Mouse (Mus musculus): ENCODE data around the gene Pfkp. TPM values are rescaled to one million over a fixed set of nuclear protein-coding genes. Genes with fewer than 3 reads are reported as not detected.

The Pfkp gene
- polyA plus RNA-seq, 1 experiment from 2014 or later: 16.7 TPM

DNA sequence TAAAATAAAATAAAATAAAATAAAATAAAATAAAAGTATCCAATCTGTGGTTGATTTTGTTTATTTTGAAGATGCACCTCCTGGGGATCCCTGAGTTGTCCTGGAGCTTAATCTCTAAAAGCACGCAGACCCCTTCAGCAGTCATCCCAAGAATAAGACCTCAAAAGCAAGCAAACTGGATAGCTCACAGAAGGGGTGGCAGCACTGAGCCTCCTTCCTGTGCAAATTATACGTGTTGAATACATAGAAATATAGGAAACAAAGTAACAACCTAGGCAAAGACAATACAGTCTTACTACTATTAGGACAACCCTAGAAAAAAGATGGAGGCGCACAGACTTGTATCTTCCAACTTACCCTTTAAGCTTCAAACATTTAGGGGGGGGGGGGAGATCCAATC, 965 bp upstream of the Pfkp start:
- no peak for ATAC-seq (ENCODE audit: low FRiP score, low TSS enrichment)

GRCm38 (mm10) chr13:6647992-6648668, 447 bp downstream of the Pfkp start:
- H3K27ac ChIP-seq (ENCODE audit: low read depth, low read length): no peak overlapping the region
- ATAC-seq (ENCODE audit: low FRiP score, low TSS enrichment): peak; percentile 10
- under 1% methylated on average over 28 of the region's 28 CpGs for WGBS
- 0 out of 2 replicates have a peak, but pooled peaks cover 2% of the 10 kb centered on the region for H3K27me3 ChIP-seq (ENCODE audit: control insufficient read depth, insufficient read depth, low read length)
- peak overlapping the region; percentile 60 for H3K4me3 ChIP-seq (ENCODE audit: low read length)
- no peaks in the 10 kb centered on the region for H3K36me3 ChIP-seq (ENCODE audit: control insufficient read depth, insufficient read depth, low read length)
- H3K9ac ChIP-seq (ENCODE audit: low read depth, low read length): peak overlapping the region; percentile 49
- no peaks in the 10 kb centered on the region for H3K4me1 ChIP-seq (ENCODE audit: control insufficient read depth, insufficient read depth, low read length)
- H3K9me3 ChIP-seq (ENCODE audit: control insufficient read depth, low read length): no peaks in the 10 kb centered on the region
- peak overlapping the region; percentile 83 for H3K4me2 ChIP-seq (replicated peaks; ENCODE audit: low read depth, low read length)

More for the DNA sequence above, 965 bp upstream of the Pfkp start:
- Histone ChIP-seq H3K36me3 (ENCODE audit: control insufficient read depth, insufficient read depth, low read length) (no peaks in the 10 kb centered on the region), H3K9ac (ENCODE audit: low read depth, low read length) (no peak overlapping the region), H3K4me1 (ENCODE audit: control insufficient read depth, insufficient read depth, low read length) (no peaks in the 10 kb centered on the region), H3K27me3 (ENCODE audit: control insufficient read depth, insufficient read depth, low read length) (0 out of 2 replicates have a peak, but pooled peaks cover 2% of the 10 kb centered on the region), H3K27ac (ENCODE audit: low read depth, low read length) (no peak overlapping the region), H3K4me3 (ENCODE audit: low read length) (no peak overlapping the region), H3K4me2 (replicated peaks; ENCODE audit: low read depth, low read length) (no peak overlapping the region), H3K9me3 (ENCODE audit: control insufficient read depth, low read length) (no peaks in the 10 kb centered on the region)
- 69% methylated on average over 3 of the region's 3 CpGs for WGBS

DNA sequence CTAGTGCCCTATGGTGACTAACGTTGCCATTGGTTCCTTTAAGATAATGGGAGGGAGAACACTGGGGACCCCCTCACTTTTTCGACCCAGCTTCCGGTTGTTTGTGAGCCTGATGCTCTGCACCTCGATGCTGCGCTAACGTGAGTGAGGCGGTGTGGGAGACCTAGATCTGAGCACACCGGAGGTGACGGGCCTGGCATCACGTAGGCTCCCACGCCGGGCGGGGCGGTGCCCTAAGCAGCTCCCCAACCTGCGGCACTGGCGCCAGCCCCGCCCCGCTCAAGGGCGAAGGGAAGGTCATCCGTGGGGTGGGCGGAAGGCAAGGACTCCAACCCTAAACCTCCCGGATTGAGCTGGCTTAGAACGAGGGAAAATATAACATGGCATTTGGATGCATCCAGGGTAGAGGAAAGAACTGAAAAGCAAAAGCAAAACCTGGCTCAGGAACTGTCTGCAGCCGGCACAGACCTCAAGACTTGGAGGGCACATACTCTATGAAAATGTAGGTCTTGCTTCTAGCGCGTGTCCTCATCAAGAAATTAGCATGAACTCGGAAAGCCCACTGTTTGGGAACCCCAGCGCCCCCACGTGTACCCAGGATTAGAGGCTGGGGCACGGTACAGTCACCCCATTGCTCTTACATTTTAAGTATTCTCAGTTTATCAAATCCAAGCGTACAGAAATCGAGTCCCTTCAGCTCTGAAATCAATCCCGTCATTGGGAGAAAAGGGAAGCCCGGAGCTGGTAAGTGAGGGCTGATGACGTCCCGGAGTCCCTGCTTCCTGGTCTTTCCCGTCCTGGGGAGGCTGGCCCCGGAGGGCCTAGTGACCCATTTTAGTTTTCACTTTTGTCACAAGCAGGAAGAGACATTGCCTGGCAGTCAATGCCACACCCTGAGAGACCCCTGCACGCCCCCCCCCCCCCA, 1.2 kb downstream of the Pfkp start:
- Histone ChIP-seq H3K4me1 (ENCODE audit: control insufficient read depth, insufficient read depth, low read length) (no peaks in the 10 kb centered on the region), H3K4me3 (ENCODE audit: low read length) (peak overlapping the region; percentile 60), H3K4me2 (replicated peaks; ENCODE audit: low read depth, low read length) (peak overlapping the region; percentile 83), H3K27me3 (ENCODE audit: control insufficient read depth, insufficient read depth, low read length) (0 out of 2 replicates have a peak, but pooled peaks cover 2% of the 10 kb centered on the region), H3K36me3 (ENCODE audit: control insufficient read depth, insufficient read depth, low read length) (no peaks in the 10 kb centered on the region), H3K9me3 (ENCODE audit: control insufficient read depth, low read length) (no peaks in the 10 kb centered on the region), H3K27ac (ENCODE audit: low read depth, low read length) (no peak overlapping the region), H3K9ac (ENCODE audit: low read depth, low read length) (peak overlapping the region; percentile 49)
- WGBS: under 1% methylated on average over 39 of the region's 39 CpGs
- peak; percentile 30 for ATAC-seq (ENCODE audit: low FRiP score, low TSS enrichment)

GRCm38 (mm10) chr13:6646674-6647066, 1.9 kb downstream of the Pfkp start:
- peak overlapping the region; percentile 49; the same call in 1 of the 2 replicates for H3K9ac ChIP-seq (ENCODE audit: low read depth, low read length)
- H3K27ac ChIP-seq (ENCODE audit: low read depth, low read length): no peak overlapping the region
- no peaks in the 10 kb centered on the region for H3K9me3 ChIP-seq (ENCODE audit: control insufficient read depth, low read length)
- H3K4me1 ChIP-seq (ENCODE audit: control insufficient read depth, insufficient read depth, low read length): no peaks in the 10 kb centered on the region
- no peak for ATAC-seq (ENCODE audit: low FRiP score, low TSS enrichment)
- peak overlapping the region; percentile 60 for H3K4me3 ChIP-seq (ENCODE audit: low read length)
- peak overlapping the region; percentile 83 for H3K4me2 ChIP-seq (replicated peaks; ENCODE audit: low read depth, low read length)
- H3K36me3 ChIP-seq (ENCODE audit: control insufficient read depth, insufficient read depth, low read length): no peaks in the 10 kb centered on the region
- 44% methylated on average over 3 of the region's 3 CpGs for WGBS
- H3K27me3 ChIP-seq (ENCODE audit: control insufficient read depth, insufficient read depth, low read length): 0 out of 2 replicates have a peak, but pooled peaks cover 2% of the 10 kb centered on the region

DNA sequence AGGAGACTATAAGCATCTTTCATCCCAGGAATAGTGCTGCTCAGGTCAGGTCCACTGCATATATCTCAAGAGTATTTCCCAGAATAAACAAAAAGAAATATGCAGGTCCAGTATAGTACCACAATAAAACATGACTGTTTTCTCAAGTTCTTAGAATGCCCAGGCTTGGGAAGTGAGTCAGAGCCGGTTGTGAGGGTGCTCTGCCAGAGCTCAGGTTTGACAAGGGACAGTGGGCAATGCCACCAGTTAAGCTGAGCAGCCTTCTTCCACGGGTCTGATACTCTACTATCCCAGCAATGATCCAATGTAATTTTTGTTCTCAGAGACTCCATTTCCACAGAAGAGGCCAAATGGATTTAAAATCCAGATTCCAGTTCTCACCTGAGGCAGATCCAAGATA, 2.3 kb downstream of the Pfkp start:
- H3K36me3 ChIP-seq (ENCODE audit: control insufficient read depth, insufficient read depth, low read length): no peaks in the 10 kb centered on the region
- no peak overlapping the region for H3K4me2 ChIP-seq (replicated peaks; ENCODE audit: low read depth, low read length)
- ATAC-seq (ENCODE audit: low FRiP score, low TSS enrichment): no peak
- no peak overlapping the region for H3K4me3 ChIP-seq (ENCODE audit: low read length)
- H3K9me3 ChIP-seq (ENCODE audit: control insufficient read depth, low read length): no peaks in the 10 kb centered on the region
- no peak overlapping the region for H3K27ac ChIP-seq (ENCODE audit: low read depth, low read length)
- H3K9ac ChIP-seq (ENCODE audit: low read depth, low read length): no peak overlapping the region
- H3K4me1 ChIP-seq (ENCODE audit: control insufficient read depth, insufficient read depth, low read length): no peaks in the 10 kb centered on the region
- H3K27me3 ChIP-seq (ENCODE audit: control insufficient read depth, insufficient read depth, low read length): 0 out of 2 replicates have a peak, but pooled peaks cover 2% of the 10 kb centered on the region
- WGBS: 60% methylated on average over 2 of the region's 2 CpGs

GRCm38 (mm10) chr13:6643968-6644367, 4.6 kb downstream of the Pfkp start:
- no peak overlapping the region for H3K27ac ChIP-seq (ENCODE audit: low read depth, low read length)
- H3K4me2 ChIP-seq (replicated peaks; ENCODE audit: low read depth, low read length): no peak overlapping the region
- H3K4me3 ChIP-seq (ENCODE audit: low read length): no peak overlapping the region
- H3K27me3 ChIP-seq (ENCODE audit: control insufficient read depth, insufficient read depth, low read length): no peaks in the 10 kb centered on the region
- no peak for ATAC-seq (ENCODE audit: low FRiP score, low TSS enrichment)
- no peaks in the 10 kb centered on the region for H3K36me3 ChIP-seq (ENCODE audit: control insufficient read depth, insufficient read depth, low read length)
- H3K4me1 ChIP-seq (ENCODE audit: control insufficient read depth, insufficient read depth, low read length): no peaks in the 10 kb centered on the region
- 87% methylated on average over 5 of the region's 5 CpGs for WGBS
- H3K9ac ChIP-seq (ENCODE audit: low read depth, low read length): no peak overlapping the region
- no peaks in the 10 kb centered on the region for H3K9me3 ChIP-seq (ENCODE audit: control insufficient read depth, low read length)

- 88% methylated on average over 4 of the region's 4 CpGs for WGBS
- Histone ChIP-seq H3K9ac (ENCODE audit: low read depth, low read length) (no peak overlapping the region), H3K4me1 (ENCODE audit: control insufficient read depth, insufficient read depth, low read length) (no peaks in the 10 kb centered on the region), H3K27me3 (ENCODE audit: control insufficient read depth, insufficient read depth, low read length) (no peaks in the 10 kb centered on the region), H3K36me3 (ENCODE audit: control insufficient read depth, insufficient read depth, low read length) (no peaks in the 10 kb centered on the region), H3K27ac (ENCODE audit: low read depth, low read length) (no peak overlapping the region), H3K4me2 (replicated peaks; ENCODE audit: low read depth, low read length) (no peak overlapping the region), H3K4me3 (ENCODE audit: low read length) (no peak overlapping the region), H3K9me3 (ENCODE audit: control insufficient read depth, low read length) (no peaks in the 10 kb centered on the region)
- no peak for ATAC-seq (ENCODE audit: low FRiP score, low TSS enrichment)
These were observed 5.6 kb downstream of the Pfkp start for GRCm38 (mm10) chr13:6643026-6643425.

DNA sequence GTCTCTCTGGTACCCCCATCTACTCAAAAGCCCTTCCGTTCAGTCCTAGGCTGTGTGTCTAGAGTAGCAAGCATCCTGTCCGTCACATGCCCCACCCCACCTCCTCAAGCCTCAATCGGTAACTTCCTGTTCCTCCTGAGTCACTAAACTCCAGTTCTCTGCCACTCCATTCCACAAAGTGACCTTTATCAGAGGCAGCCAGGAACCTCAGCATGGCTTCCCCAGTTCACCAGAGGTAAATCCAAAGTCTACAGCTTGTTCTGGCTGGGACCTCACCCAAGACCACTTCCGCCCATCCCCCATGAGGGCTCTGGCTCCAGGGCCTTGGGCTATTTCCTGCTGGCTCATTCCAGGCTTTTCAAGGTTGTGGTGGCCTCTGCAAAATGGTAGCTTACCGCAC, 6.1 kb downstream of the Pfkp start:
- H3K4me3 ChIP-seq (ENCODE audit: low read length): no peak overlapping the region
- H3K9me3 ChIP-seq (ENCODE audit: control insufficient read depth, low read length): no peaks in the 10 kb centered on the region
- H3K27me3 ChIP-seq (ENCODE audit: control insufficient read depth, insufficient read depth, low read length): no peaks in the 10 kb centered on the region
- no peak overlapping the region for H3K9ac ChIP-seq (ENCODE audit: low read depth, low read length)
- WGBS: 90% methylated on average over 5 of the region's 5 CpGs
- no peak overlapping the region for H3K27ac ChIP-seq (ENCODE audit: low read depth, low read length)
- H3K36me3 ChIP-seq (ENCODE audit: control insufficient read depth, insufficient read depth, low read length): no peaks in the 10 kb centered on the region
- H3K4me2 ChIP-seq (replicated peaks; ENCODE audit: low read depth, low read length): no peak overlapping the region
- no peak for ATAC-seq (ENCODE audit: low FRiP score, low TSS enrichment)
- H3K4me1 ChIP-seq (ENCODE audit: control insufficient read depth, insufficient read depth, low read length): no peaks in the 10 kb centered on the region

GRCm38 (mm10) chr13:6641497-6641896, 7.1 kb downstream of the Pfkp start:
- Histone ChIP-seq H3K4me3 (ENCODE audit: low read length) (no peak overlapping the region), H3K4me2 (replicated peaks; ENCODE audit: low read depth, low read length) (no peak overlapping the region), H3K27ac (ENCODE audit: low read depth, low read length) (no peak overlapping the region), H3K27me3 (ENCODE audit: control insufficient read depth, insufficient read depth, low read length) (no peaks in the 10 kb centered on the region), H3K9me3 (ENCODE audit: control insufficient read depth, low read length) (no peaks in the 10 kb centered on the region), H3K4me1 (ENCODE audit: control insufficient read depth, insufficient read depth, low read length) (peaks cover 6% of the 10 kb centered on the region; the same call in 1 of the 2 replicates), H3K36me3 (ENCODE audit: control insufficient read depth, insufficient read depth, low read length) (no peaks in the 10 kb centered on the region), H3K9ac (ENCODE audit: low read depth, low read length) (no peak overlapping the region)
- no peak for ATAC-seq (ENCODE audit: low FRiP score, low TSS enrichment)
- 92% methylated on average over 1 of the region's 1 CpGs for WGBS

Measured in kidney, embryonic 14.5 days (tissue).